Mouse (Mus musculus): ENCODE results near the gene Vax2.

DNA sequence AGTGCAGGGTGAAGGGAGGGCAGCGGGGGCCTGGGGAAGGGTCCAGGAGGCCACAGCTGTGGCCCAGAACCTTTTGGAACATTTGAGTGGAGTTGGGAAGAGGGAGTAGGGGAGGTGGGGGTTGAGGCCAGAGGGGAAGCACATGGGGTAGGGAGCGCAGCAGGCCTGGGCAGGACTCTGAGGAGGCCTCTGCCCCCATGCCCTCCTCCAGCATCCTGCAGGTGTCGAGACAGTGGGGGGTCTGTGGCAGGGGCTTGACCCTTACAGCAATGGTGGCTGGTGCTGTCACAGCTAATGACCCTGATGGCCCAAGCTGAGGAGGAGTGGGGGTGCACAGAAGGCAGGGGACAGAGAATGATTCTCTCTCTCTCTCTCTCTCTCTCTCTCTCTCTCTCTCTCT is 38.2 kb downstream of the Vax2 start:
- TF ChIP-seq CTCF (IDR thresholded peaks at IDR 0.05; ENCODE audit: borderline replicate concordance, insufficient read depth, low read length) = no peak
- TF ChIP-seq POLR2A (IDR thresholded peaks at IDR 0.05; ENCODE audit: low read depth, low read length) = no peak

Measured in embryonic fibroblast, embryonic 13.5 days (primary cell).